Mouse (Mus musculus) limb, embryonic 13.5 days (tissue): ENCODE measurements around the gene Olfr1196. TPM values are rescaled to one million over a fixed set of nuclear protein-coding genes. Genes with fewer than 3 reads are reported as not detected.
"Not testable (repeated sequence)": the region's sequence is repeated elsewhere in the genome, so short reads cannot be mapped to it uniquely, and the experiment has no call there.

Source experiments
- ATAC-seq: fragments of 200-750 bp; cut with Nextera tagmentation; 2 replicates; pipeline ENCODE4 v1.8.0; 2017; ENCODE audit warnings: low read depth, moderate number of reproducible peaks, moderate TSS enrichment; ENCODE audit not compliant: low FRiP score
- H3K27ac ChIP-seq: fragments of 300-500 bp; sonication (generic); 2 replicates; pipeline ENCODE4 v1.5.1; 2015; ENCODE audit warnings: inconsistent platforms, mild to moderate bottlenecking, moderate library complexity
- H3K27me3 ChIP-seq: fragments of 300-500 bp; sonication (generic); 2 replicates; pipeline ENCODE4 v1.6.1; 2015; ENCODE audit warnings: mild to moderate bottlenecking, inconsistent platforms
- H3K36me3 ChIP-seq: fragments of 300-500 bp; sonication (generic); 2 replicates; pipeline ENCODE4 v1.6.1; 2015; ENCODE audit warnings: inconsistent platforms, mild to moderate bottlenecking, moderate library complexity
- H3K4me1 ChIP-seq: fragments of 300-500 bp; sonication (generic); 2 replicates; pipeline ENCODE4 v1.6.1; 2015; ENCODE audit warnings: inconsistent platforms
- H3K4me2 ChIP-seq: fragments of 300-500 bp; sonication (generic); replicated peaks from 2 replicates; pipeline ENCODE4 v1.6.1; 2015; ENCODE audit warnings: inconsistent platforms, mild to moderate bottlenecking, moderate library complexity
- H3K4me3 ChIP-seq: fragments of 300-500 bp; sonication (generic); 2 replicates; pipeline ENCODE4 v1.5.1; 2015; ENCODE audit warnings: moderate library complexity, mild to moderate bottlenecking, inconsistent platforms
- H3K9ac ChIP-seq: fragments of 300-500 bp; sonication (generic); 2 replicates; pipeline ENCODE4 v1.6.1; 2015; ENCODE audit warnings: mild to moderate bottlenecking, inconsistent platforms
- H3K9me3 ChIP-seq: fragments of 300-500 bp; sonication (generic); 2 replicates; pipeline ENCODE4 v1.6.1; 2016; ENCODE audit warnings: inconsistent platforms
- WGBS: fragments of 180-500 bp; shearing (Covaris S2); methylation state at CpG from one replicate; pipeline ENCODE4 v1.1.7; 2015; 5-methylcytosine and 5-hydroxymethylcytosine counted together
- polyA plus RNA-seq: library from polyadenylated mRNA; unstranded; fragments of >200 nt; fragmentation: Nextera tagmentation; extraction: Ambion mirVana; gene quantifications from 2 replicates; pipeline ENCODE4 v1.2.1, GENCODE M21; 2015

The Olfr1196 gene
- not detected in 2 replicates for polyA plus RNA-seq

- WGBS: 86% methylated on average over 2 of the region's 2 CpGs
Observed at GRCm38 (mm10) chr2:88704497-88704896, at the start of gene Olfr1196. Gene Olfr1196, minus strand, starts transcription at chr2:88704597.

GRCm38 (mm10) chr2:88751270-88751669 is 46.9 kb upstream of the Olfr1196 start, which contains the start of gene Olfr1198:
Gene Olfr1198, minus strand, starts transcription at chr2:88751370.
- ATAC-seq: no peak
- Histone ChIP-seq H3K4me2 (no peak within 1 kb of the TSS), H3K27me3 (no peaks in the 10 kb centered on the region)

More at GRCm38 (mm10) chr2:88704497-88704896, at the start of gene Olfr1196:
- Histone ChIP-seq H3K4me1 (no peaks in the 10 kb centered on the region), H3K9me3 (no peaks in the 10 kb centered on the region), H3K9ac (no peak within 1 kb of the TSS), H3K36me3 (no peaks in the 10 kb centered on the region), H3K4me2 (no peak within 1 kb of the TSS), H3K4me3 (no peak within 1 kb of the TSS), H3K27me3 (no peaks in the 10 kb centered on the region), H3K27ac (no peak within 1 kb of the TSS)
- no peak for ATAC-seq

GRCm38 (mm10) chr2:88743379-88743778 is 39.0 kb upstream of the Olfr1196 start:
- Histone ChIP-seq H3K27me3 (no peaks in the 10 kb centered on the region), H3K4me1 (no peaks in the 10 kb centered on the region), H3K36me3 (no peaks in the 10 kb centered on the region), H3K4me3 (no peak overlapping the region), H3K4me2 (no peak overlapping the region), H3K9me3 (no peaks in the 10 kb centered on the region), H3K9ac (no peak overlapping the region), H3K27ac (no peak overlapping the region)
- no peak for ATAC-seq
- WGBS: 83% methylated on average over 3 of the region's 3 CpGs

More at GRCm38 (mm10) chr2:88751270-88751669, 46.9 kb upstream of the Olfr1196 start, which contains the start of gene Olfr1198:
- Histone ChIP-seq H3K4me3 (no peak within 1 kb of the TSS), H3K36me3 (no peaks in the 10 kb centered on the region), H3K9me3 (no peaks in the 10 kb centered on the region), H3K9ac (no peak within 1 kb of the TSS), H3K4me1 (no peaks in the 10 kb centered on the region), H3K27ac (no peak within 1 kb of the TSS)
- WGBS: 93% methylated on average over 2 of the region's 2 CpGs

GRCm38 (mm10) chr2:88732266-88732665 is 27.9 kb upstream of the Olfr1196 start, which contains the start of gene Olfr1197:
Gene Olfr1197, minus strand, starts transcription at chr2:88732366.
- H3K9ac ChIP-seq: no peak within 1 kb of the TSS
- no peaks in the 10 kb centered on the region for H3K27me3 ChIP-seq
- H3K4me3 ChIP-seq: no peak within 1 kb of the TSS
- H3K9me3 ChIP-seq: no peaks in the 10 kb centered on the region
- ATAC-seq: no peak
- no peaks in the 10 kb centered on the region for H3K36me3 ChIP-seq
- H3K4me2 ChIP-seq: no peak within 1 kb of the TSS
- no peaks in the 10 kb centered on the region for H3K4me1 ChIP-seq
- 80% methylated on average over 1 of the region's 1 CpGs for WGBS
- H3K27ac ChIP-seq: no peak within 1 kb of the TSS

GRCm38 (mm10) chr2:88689087-88689486 is 15.3 kb downstream of the Olfr1196 start, which contains the start of gene Olfr1195:
Gene Olfr1195, minus strand, starts transcription at chr2:88689187.
- H3K4me2 ChIP-seq: no peak within 1 kb of the TSS
- no peak within 1 kb of the TSS for H3K9ac ChIP-seq
- H3K27ac ChIP-seq: no peak within 1 kb of the TSS
- H3K4me1 ChIP-seq: no peaks in the 10 kb centered on the region
- no peaks in the 10 kb centered on the region for H3K27me3 ChIP-seq
- no peak within 1 kb of the TSS for H3K4me3 ChIP-seq
- no peaks in the 10 kb centered on the region for H3K9me3 ChIP-seq
- no peaks in the 10 kb centered on the region for H3K36me3 ChIP-seq
- no peak for ATAC-seq

GRCm38 (mm10) chr2:88675328-88675727 is 29.1 kb downstream of the Olfr1196 start, which contains the start of gene Olfr1193:
Gene Olfr1193, plus strand, starts transcription at chr2:88675628.
- H3K9ac ChIP-seq, H3K9me3 ChIP-seq, H3K4me3 ChIP-seq, H3K27ac ChIP-seq, H3K27me3 ChIP-seq, H3K36me3 ChIP-seq, H3K4me2 ChIP-seq, ATAC-seq, H3K4me1 ChIP-seq: not testable (repeated sequence)

- H3K27ac ChIP-seq: no peak within 1 kb of the TSS
- H3K36me3 ChIP-seq: no peaks in the 10 kb centered on the region
- no peak within 1 kb of the TSS for H3K4me3 ChIP-seq
- 35% methylated on average over 1 of the region's 1 CpGs for WGBS
- no peaks in the 10 kb centered on the region for H3K9me3 ChIP-seq
- no peaks in the 10 kb centered on the region for H3K4me1 ChIP-seq
- no peak within 1 kb of the TSS for H3K4me2 ChIP-seq
- H3K27me3 ChIP-seq: no peaks in the 10 kb centered on the region
- no peak for ATAC-seq
- H3K9ac ChIP-seq: no peak within 1 kb of the TSS
Observed at GRCm38 (mm10) chr2:88648209-88648608, 56.2 kb downstream of the Olfr1196 start, which contains the start of gene Olfr1192-ps1. Gene Olfr1192-ps1, plus strand, starts transcription at chr2:88648509.

Other genes with a start within 250 kb of the Olfr1196 start
- not detected in 2 replicates for gene Olfr1183, start 249.7 kb downstream of the Olfr1196 start, polyA plus RNA-seq
- gene Olfr1184, start 221.0 kb downstream of the Olfr1196 start, polyA plus RNA-seq: not detected in 2 replicates
- gene Olfr1185-ps1, start 211.3 kb downstream of the Olfr1196 start, polyA plus RNA-seq: not detected in 2 replicates
- gene Olfr1186, start 186.0 kb downstream of the Olfr1196 start, polyA plus RNA-seq: not detected in 2 replicates
- gene Olfr1188, start 147.7 kb downstream of the Olfr1196 start, polyA plus RNA-seq: not detected in 2 replicates
- not detected in 2 replicates for gene Olfr1189, start 118.1 kb downstream of the Olfr1196 start, polyA plus RNA-seq
- gene Olfr1191-ps1, start 64.1 kb downstream of the Olfr1196 start, polyA plus RNA-seq: not detected in 2 replicates
- not detected in 2 replicates for gene Olfr1192-ps1, start 56.1 kb downstream of the Olfr1196 start, polyA plus RNA-seq
- gene Olfr1193, start 29.0 kb downstream of the Olfr1196 start, polyA plus RNA-seq: not detected in 2 replicates
- gene Olfr1195, start 15.4 kb downstream of the Olfr1196 start, polyA plus RNA-seq: not detected in 2 replicates
- not detected in 2 replicates for gene Olfr1197, start 27.8 kb upstream of the Olfr1196 start, polyA plus RNA-seq
- not detected in 2 replicates for gene Olfr1198, start 46.8 kb upstream of the Olfr1196 start, polyA plus RNA-seq
- not detected in 2 replicates for gene Olfr1199, start 55.9 kb upstream of the Olfr1196 start, polyA plus RNA-seq
- not detected in 2 replicates for gene Olfr1200, start 65.9 kb upstream of the Olfr1196 start, polyA plus RNA-seq
- not detected in 2 replicates for gene Olfr1201, start 88.4 kb upstream of the Olfr1196 start, polyA plus RNA-seq
- 0.04 TPM in 1 of 2 replicates, not detected in the other for gene Olfr1202, start 109.9 kb upstream of the Olfr1196 start, polyA plus RNA-seq
- gene Olfr1205, start 125.1 kb upstream of the Olfr1196 start, polyA plus RNA-seq: not detected in 2 replicates
- gene Olfr1204, start 144.7 kb upstream of the Olfr1196 start, polyA plus RNA-seq: not detected in 2 replicates
- gene Olfr1206, start 158.6 kb upstream of the Olfr1196 start, polyA plus RNA-seq: not detected in 2 replicates
- not detected in 2 replicates for gene Olfr1208, start 197.7 kb upstream of the Olfr1196 start, polyA plus RNA-seq
- gene Olfr1209, start 210.6 kb upstream of the Olfr1196 start, polyA plus RNA-seq: not detected in 2 replicates
- not detected in 2 replicates for gene Olfr1211, start 233.5 kb upstream of the Olfr1196 start, polyA plus RNA-seq
- gene Olfr1212, start 249.4 kb upstream of the Olfr1196 start, polyA plus RNA-seq: not detected in 2 replicates